Mouse (Mus musculus) lung, postnatal 0 days (tissue): ENCODE measurements around the gene Fam98c. TPM values are rescaled to one million over a fixed set of nuclear protein-coding genes. Genes with fewer than 3 reads are reported as not detected.

Experiments used
- ATAC-seq: fragments of 200-750 bp; cut with Nextera tagmentation; 2 replicates; pipeline ENCODE4 v1.8.0; 2017; ENCODE audit warnings: moderate library complexity
- DNase-seq: peaks from one replicate; pipeline ENCODE4 v3.0.0-alpha.2; 2016; ENCODE audit warnings: low spot score
- H3K27ac ChIP-seq: fragments of 300-500 bp; sonication (generic); 2 replicates; pipeline ENCODE4 v1.5.1; 2014; ENCODE audit warnings: antibody characterized with exemption, mild to moderate bottlenecking, low read length, mixed read lengths
- H3K27me3 ChIP-seq: fragments of 300-500 bp; sonication (generic); replicated peaks from 2 replicates; pipeline ENCODE4 v1.6.1; 2014; ENCODE audit warnings: low read length, mixed read lengths; ENCODE audit not compliant: insufficient read depth
- H3K36me3 ChIP-seq: fragments of 300-500 bp; sonication (generic); 2 replicates; pipeline ENCODE4 v1.6.1; 2014; ENCODE audit warnings: low read length, mixed read lengths; ENCODE audit not compliant: insufficient read depth
- H3K4me1 ChIP-seq: fragments of 300-500 bp; sonication (generic); 2 replicates; pipeline ENCODE4 v1.6.1; 2014; ENCODE audit warnings: antibody characterized with exemption, low read depth, low read length, mixed read lengths; ENCODE audit not compliant: insufficient read depth
- H3K4me2 ChIP-seq: fragments of 300-500 bp; sonication (generic); replicated peaks from 2 replicates; pipeline ENCODE4 v1.6.1; 2014; ENCODE audit warnings: low read depth, mild to moderate bottlenecking, low read length, moderate library complexity, mixed read lengths
- H3K4me3 ChIP-seq: fragments of 300-500 bp; sonication (generic); 2 replicates; pipeline ENCODE4 v1.5.1; 2014; ENCODE audit warnings: low read depth, low read length
- H3K9ac ChIP-seq: fragments of 300-500 bp; sonication (generic); replicated peaks from 2 replicates; pipeline ENCODE4 v1.6.1; 2014; ENCODE audit warnings: low read depth, mild to moderate bottlenecking
- H3K9me3 ChIP-seq: fragments of 300-500 bp; sonication (generic); 2 replicates; pipeline ENCODE4 v1.6.1; 2016; ENCODE audit warnings: low read length, mixed read lengths
- CTCF ChIP-seq: IDR thresholded peaks from 2 replicates; pipeline ENCODE4 v1.5.1; 2016; ENCODE audit warnings: antibody characterized with exemption, mild to moderate bottlenecking
- EP300 ChIP-seq: IDR thresholded peaks from 2 replicates; pipeline ENCODE4 v1.6.1; 2016; ENCODE audit warnings: antibody characterized with exemption, mild to moderate bottlenecking, control low read depth
- WGBS: fragments of 180-500 bp; shearing (Covaris S2); extraction: QIAGEN DNeasy Blood & Tissue Kit; methylation state at CpG from one replicate; pipeline ENCODE4 v1.1.7; 2014; 5-methylcytosine and 5-hydroxymethylcytosine counted together
- polyA plus RNA-seq: library from polyadenylated mRNA; unstranded; fragments of >200 nt; fragmentation: Nextera tagmentation; extraction: Ambion mirVana; gene quantifications from 2 replicates; pipeline ENCODE4 v1.2.1, GENCODE M21; 2015

Fam98c gene
- polyA plus RNA-seq, 1 experiment from 2014 or later, result 40.2 TPM

- Histone ChIP-seq H3K4me3 (peak within 1 kb of the TSS; percentile 44), H3K27me3 (peaks cover 16% of the 10 kb centered on the region), H3K36me3 (peaks cover 16% of the 10 kb centered on the region; the same call in 1 of the 2 replicates), H3K9ac (0 out of 2 replicates have a peak within 1 kb of the TSS, but pooled peaks have one; percentile 9), H3K9me3 (no peaks in the 10 kb centered on the region), H3K4me1 (peaks cover 11% of the 10 kb centered on the region), H3K4me2 (peak within 1 kb of the TSS; percentile 71), H3K27ac (no peak within 1 kb of the TSS)
- peak; percentile 91 for DNase-seq
- under 1% methylated on average over 30 of the region's 30 CpGs for WGBS
- peak; percentile 72 for ATAC-seq
- TF ChIP-seq EP300, result no peak
- TF ChIP-seq CTCF, result no peak
Observed at GRCm38 (mm10) chr7:29170066-29170754, 14.2 kb upstream of the Fam98c start, which contains the start of the genes Ggn and Spred3. Ggn (plus strand) TSS chr7:29170210. Spred3 (minus strand) TSS chr7:29170411.

GRCm38 (mm10) chr7:29169231-29170065 lies 13.4 kb upstream of the Fam98c start:
- DNase-seq (peak; percentile 85), ATAC-seq (peak; percentile 77)
- 0% methylated on average over 29 of the region's 39 CpGs for WGBS
- Histone ChIP-seq H3K9ac (no peak overlapping the region), H3K4me3 (peak overlapping the region; percentile 44), H3K9me3 (no peaks in the 10 kb centered on the region), H3K27me3 (peaks cover 16% of the 10 kb centered on the region), H3K27ac (no peak overlapping the region), H3K36me3 (peaks cover 8% of the 10 kb centered on the region; the same call in 1 of the 2 replicates), H3K4me1 (peaks cover 11% of the 10 kb centered on the region), H3K4me2 (peak overlapping the region; percentile 71)
- TF ChIP-seq CTCF, result no peak
- TF ChIP-seq EP300, result no peak

GRCm38 (mm10) chr7:29168791-29169230 lies 12.8 kb upstream of the Fam98c start:
- peaks cover 11% of the 10 kb centered on the region for H3K4me1 ChIP-seq
- peak overlapping the region; percentile 71 for H3K4me2 ChIP-seq
- WGBS, result 3% methylated on average over 13 of the region's 14 CpGs
- H3K9ac ChIP-seq, result no peak overlapping the region
- TF ChIP-seq EP300 (no peak), CTCF (no peak)
- H3K27me3 ChIP-seq, result peaks cover 16% of the 10 kb centered on the region
- peaks cover 5% of the 10 kb centered on the region; the same call in 1 of the 2 replicates for H3K36me3 ChIP-seq
- peak overlapping the region; percentile 44; the same call in 1 of the 2 replicates for H3K4me3 ChIP-seq
- H3K27ac ChIP-seq, result no peak overlapping the region
- no peaks in the 10 kb centered on the region for H3K9me3 ChIP-seq
- DNase-seq (no peak), ATAC-seq (no peak)

GRCm38 (mm10) chr7:29168121-29168695 lies 12.2 kb upstream of the Fam98c start:
- ATAC-seq (no peak), DNase-seq (peak; percentile 18)
- Histone ChIP-seq H3K4me2 (peak overlapping the region; percentile 71; the same call in 1 of the 2 replicates), H3K27ac (no peak overlapping the region), H3K9me3 (no peaks in the 10 kb centered on the region), H3K36me3 (no peaks in the 10 kb centered on the region), H3K9ac (no peak overlapping the region), H3K27me3 (peaks cover 12% of the 10 kb centered on the region), H3K4me3 (no peak overlapping the region), H3K4me1 (peaks cover 11% of the 10 kb centered on the region)
- WGBS, result 15% methylated on average over 8 of the region's 10 CpGs
- TF ChIP-seq CTCF, result no peak
- TF ChIP-seq EP300, result no peak

GRCm38 (mm10) chr7:29167656-29168055 lies 11.6 kb upstream of the Fam98c start:
- ATAC-seq (no peak), DNase-seq (no peak)
- H3K4me3 ChIP-seq, result no peak overlapping the region
- H3K4me1 ChIP-seq, result peaks cover 11% of the 10 kb centered on the region
- H3K27me3 ChIP-seq, result peaks cover 7% of the 10 kb centered on the region
- H3K9ac ChIP-seq, result no peak overlapping the region
- no peak overlapping the region for H3K4me2 ChIP-seq
- 22% methylated on average over 9 of the region's 19 CpGs for WGBS
- H3K9me3 ChIP-seq, result no peaks in the 10 kb centered on the region
- no peak for TF ChIP-seq EP300
- TF ChIP-seq CTCF, result no peak
- H3K36me3 ChIP-seq, result no peaks in the 10 kb centered on the region
- H3K27ac ChIP-seq, result no peak overlapping the region
